Mouse (Mus musculus) stomach, embryonic 14.5 days (tissue): ENCODE measurements around the gene Cd48. TPM values are rescaled to one million over a fixed set of nuclear protein-coding genes. Genes with fewer than 3 reads are reported as not detected.
"Not testable (repeated sequence)": the region's sequence is repeated elsewhere in the genome, so short reads cannot be mapped to it uniquely, and the experiment has no call there.

Experiments used
- ATAC-seq: fragments of 200-750 bp; cut with Nextera tagmentation; 2 replicates; pipeline ENCODE4 v1.8.0; 2017; ENCODE audit warnings: low read depth, moderate TSS enrichment; ENCODE audit not compliant: insufficient number of reproducible peaks, insufficient read depth, low FRiP score
- H3K27ac ChIP-seq: fragments of 300-500 bp; sonication (generic); 2 replicates; pipeline ENCODE4 v1.5.1; 2014; ENCODE audit warnings: mild to moderate bottlenecking, low read length, moderate library complexity, mixed read lengths
- H3K27me3 ChIP-seq: fragments of 300-500 bp; sonication (generic); 2 replicates; pipeline ENCODE4 v1.6.1; 2014; ENCODE audit warnings: low read length, control low read depth, mixed read lengths; ENCODE audit not compliant: control insufficient read depth, insufficient read depth
- H3K36me3 ChIP-seq: fragments of 300-500 bp; sonication (generic); 2 replicates; pipeline ENCODE4 v1.6.1; 2014; ENCODE audit warnings: mild to moderate bottlenecking, control low read depth, low read length, moderate library complexity, mixed read lengths; ENCODE audit not compliant: control insufficient read depth, insufficient read depth
- H3K4me1 ChIP-seq: fragments of 300-500 bp; sonication (generic); 2 replicates; pipeline ENCODE4 v1.6.1; 2014; ENCODE audit warnings: low read length, control low read depth, mixed read lengths; ENCODE audit not compliant: control insufficient read depth, insufficient read depth
- H3K4me2 ChIP-seq: fragments of 300-500 bp; sonication (generic); replicated peaks from 2 replicates; pipeline ENCODE4 v1.6.1; 2014; ENCODE audit warnings: low read depth, low read length, control low read depth
- H3K4me3 ChIP-seq: fragments of 300-500 bp; sonication (generic); 2 replicates; pipeline ENCODE4 v1.5.1; 2014; ENCODE audit warnings: low read depth, low read length, control low read depth
- H3K9ac ChIP-seq: fragments of 300-500 bp; sonication (generic); replicated peaks from 2 replicates; pipeline ENCODE4 v1.6.1; 2014; ENCODE audit warnings: low read depth, mild to moderate bottlenecking, control low read depth, low read length, moderate library complexity, mixed read lengths
- H3K9me3 ChIP-seq: fragments of 300-500 bp; sonication (generic); 2 replicates; pipeline ENCODE4 v1.6.1; 2016; ENCODE audit warnings: low read depth, low read length, control low read depth; ENCODE audit not compliant: control insufficient read depth
- whole genome bisulfite sequencing: fragments of 180-500 bp; shearing (Covaris S2); extraction: QIAGEN DNeasy Blood & Tissue Kit; methylation state at CpG from one replicate; pipeline ENCODE4 v1.1.7; 2014; 5-methylcytosine and 5-hydroxymethylcytosine counted together
- polyA plus RNA-seq: library from polyadenylated mRNA; unstranded; fragments of >200 nt; fragmentation: Nextera tagmentation; extraction: Ambion mirVana; gene quantifications from 2 replicates; pipeline ENCODE4 v1.2.1, GENCODE M21; 2014

Gene Cd48
- polyA plus RNA-seq, 1 experiment from 2014 or later, result 3.2 TPM

DNA sequence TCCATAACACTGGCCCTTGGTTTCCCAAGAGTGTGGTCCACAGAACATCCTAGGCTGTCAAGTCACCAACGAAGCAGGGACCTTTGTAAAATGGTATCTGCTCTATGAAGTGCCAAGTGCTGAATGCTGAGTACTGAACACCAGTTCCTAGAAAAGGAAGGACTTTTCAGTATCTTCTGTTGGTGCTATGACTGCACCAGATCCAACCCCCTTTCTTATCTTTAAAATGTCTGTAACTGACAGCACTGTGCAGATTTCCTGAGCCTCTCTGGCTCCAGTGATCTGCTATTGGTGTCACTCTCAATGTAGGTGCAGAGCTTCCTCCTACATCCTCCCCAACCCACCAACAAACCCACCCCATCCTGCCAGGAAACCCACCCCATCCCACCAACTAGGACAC, 7.3 kb upstream of the Cd48 start:
- no peaks in the 10 kb centered on the region for H3K27me3 ChIP-seq
- H3K4me2 ChIP-seq, result no peak overlapping the region
- no peaks in the 10 kb centered on the region for H3K36me3 ChIP-seq
- H3K9ac ChIP-seq, result no peak overlapping the region
- ATAC-seq, result no peak
- H3K4me1 ChIP-seq, result no peaks in the 10 kb centered on the region
- H3K27ac ChIP-seq, result no peak overlapping the region
- no peaks in the 10 kb centered on the region for H3K9me3 ChIP-seq
- H3K4me3 ChIP-seq, result no peak overlapping the region
- 79% methylated on average over 1 of the region's 1 CpGs for WGBS

DNA sequence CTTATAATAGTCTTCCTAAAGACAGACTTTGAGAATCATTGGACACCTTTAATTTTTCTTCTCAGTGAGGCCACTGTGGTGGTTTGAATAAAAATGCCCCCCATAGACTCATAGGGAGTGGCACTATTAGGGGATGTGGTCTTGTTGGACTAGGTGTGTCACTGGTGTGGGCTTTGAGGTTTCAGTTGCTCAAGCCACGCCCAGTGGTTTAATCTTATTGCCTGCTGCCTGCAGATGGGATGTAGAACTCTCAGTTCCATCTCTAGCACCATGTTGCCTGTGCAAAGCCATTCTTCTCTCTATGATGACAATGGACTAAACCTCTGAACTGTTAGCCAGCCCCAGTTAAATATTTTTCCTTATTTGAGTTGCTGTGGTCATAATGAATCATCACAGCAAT, 4.1 kb upstream of the Cd48 start:
- Histone ChIP-seq H3K9ac (no peak overlapping the region), H3K27ac (no peak overlapping the region), H3K36me3 (no peaks in the 10 kb centered on the region), H3K4me1 (no peaks in the 10 kb centered on the region), H3K9me3 (no peaks in the 10 kb centered on the region), H3K27me3 (no peaks in the 10 kb centered on the region), H3K4me3 (no peak overlapping the region), H3K4me2 (no peak overlapping the region)
- ATAC-seq, result no peak
- 60% methylated on average over 1 of the region's 1 CpGs for WGBS

DNA sequence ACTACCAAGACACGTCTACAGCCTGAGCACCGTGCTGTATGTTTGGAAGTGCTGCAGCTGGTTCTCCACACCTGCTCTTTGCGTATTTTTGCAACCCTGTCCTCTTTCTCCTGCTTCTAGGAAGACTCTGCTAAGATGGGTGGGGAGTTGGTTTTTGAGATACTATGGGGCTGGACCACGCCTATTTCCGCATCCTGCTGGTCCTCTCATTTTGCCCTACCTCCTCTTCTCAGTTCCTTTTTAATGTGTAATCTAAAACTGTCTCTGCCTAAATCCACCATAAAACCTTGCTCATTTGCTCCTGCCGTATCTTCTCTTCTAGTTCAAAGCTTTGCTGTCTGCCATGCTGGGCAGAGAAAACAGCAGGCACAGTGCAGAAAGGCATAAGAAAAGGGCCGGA, 800 bp upstream of the Cd48 start:
- no peak overlapping the region for H3K4me2 ChIP-seq
- 81% methylated on average over 7 of the region's 7 CpGs for WGBS
- H3K27ac ChIP-seq, result no peak overlapping the region
- no peaks in the 10 kb centered on the region for H3K9me3 ChIP-seq
- H3K36me3 ChIP-seq, result no peaks in the 10 kb centered on the region
- H3K4me1 ChIP-seq, result no peaks in the 10 kb centered on the region
- H3K27me3 ChIP-seq, result no peaks in the 10 kb centered on the region
- H3K4me3 ChIP-seq, result no peak overlapping the region
- ATAC-seq, result no peak
- H3K9ac ChIP-seq, result no peak overlapping the region

DNA sequence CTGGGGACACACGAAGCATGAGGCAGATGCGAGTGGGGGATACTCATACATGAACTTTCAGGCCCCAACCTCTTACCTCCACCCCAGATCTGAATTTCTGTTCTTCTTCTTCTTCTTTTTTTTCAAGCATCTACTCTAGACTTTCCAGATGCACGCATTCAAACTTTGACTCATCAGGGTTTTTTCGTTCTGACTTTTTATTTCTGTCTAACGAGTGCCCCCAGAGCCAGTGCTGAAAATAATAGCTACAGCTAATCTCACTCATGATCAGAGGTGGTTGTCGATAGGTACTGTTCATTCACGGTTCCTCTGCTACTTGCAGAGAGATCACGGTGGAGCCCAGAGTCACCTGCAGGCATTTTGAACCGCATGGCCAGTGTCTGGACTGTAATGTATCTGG, 3.1 kb downstream of the Cd48 start:
- no peak overlapping the region for H3K4me3 ChIP-seq
- H3K4me1 ChIP-seq, result no peaks in the 10 kb centered on the region
- no peak overlapping the region for H3K4me2 ChIP-seq
- no peak overlapping the region for H3K9ac ChIP-seq
- H3K36me3 ChIP-seq, result no peaks in the 10 kb centered on the region
- no peak for ATAC-seq
- 90% methylated on average over 9 of the region's 9 CpGs for WGBS
- H3K27me3 ChIP-seq, result no peaks in the 10 kb centered on the region
- H3K9me3 ChIP-seq, result no peaks in the 10 kb centered on the region
- no peak overlapping the region for H3K27ac ChIP-seq

DNA sequence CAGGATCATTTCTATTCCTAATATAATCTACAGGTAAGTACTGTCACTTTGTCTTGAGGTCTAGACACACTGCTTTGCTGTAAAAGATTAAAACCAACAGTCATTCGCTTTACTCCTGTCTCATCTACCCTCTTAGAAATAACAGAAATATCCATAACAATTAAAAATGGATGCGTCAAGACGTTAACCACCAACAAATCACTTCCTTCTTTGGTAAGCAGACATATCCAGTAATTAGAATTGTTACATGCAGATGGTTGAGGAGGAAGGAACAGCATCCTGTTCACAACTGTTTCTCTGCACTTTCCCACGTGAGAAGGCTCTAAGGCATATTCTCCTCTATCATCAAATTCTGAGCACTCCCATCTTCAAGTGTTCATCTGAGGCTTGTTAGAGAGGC, 5.5 kb downstream of the Cd48 start:
- Histone ChIP-seq H3K4me3 (no peak overlapping the region), H3K27me3 (no peaks in the 10 kb centered on the region), H3K9ac (no peak overlapping the region), H3K9me3 (no peaks in the 10 kb centered on the region), H3K36me3 (no peaks in the 10 kb centered on the region), H3K4me2 (no peak overlapping the region), H3K27ac (no peak overlapping the region), H3K4me1 (no peaks in the 10 kb centered on the region)
- ATAC-seq, result no peak
- WGBS, result 83% methylated on average over 4 of the region's 4 CpGs

DNA sequence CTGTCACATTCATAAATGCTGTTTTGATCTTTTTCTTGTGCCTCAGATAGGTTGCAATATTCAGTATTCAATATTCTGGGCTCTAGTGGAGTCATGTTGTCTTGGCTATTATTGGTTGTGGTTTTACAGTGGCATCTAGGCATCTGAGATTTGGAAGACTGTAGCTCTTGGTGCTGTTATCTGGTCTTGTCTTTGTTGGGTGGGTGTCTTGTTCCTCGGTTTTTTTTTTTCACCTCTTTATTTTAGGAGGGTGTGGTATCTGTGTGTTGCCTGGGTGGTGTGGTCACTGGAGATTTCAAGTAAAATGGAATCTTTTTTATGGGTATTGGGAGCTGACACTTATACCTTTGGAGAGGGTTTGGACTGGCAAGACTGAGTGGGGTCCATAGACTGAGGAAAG, 12.1 kb downstream of the Cd48 start:
- WGBS, result 81% methylated on average over 1 of the region's 1 CpGs
- Histone ChIP-seq H3K27me3 (no peaks in the 10 kb centered on the region), H3K27ac (no peak overlapping the region), H3K4me2 (no peak overlapping the region), H3K9me3 (no peaks in the 10 kb centered on the region), H3K36me3 (no peaks in the 10 kb centered on the region), H3K4me1 (no peaks in the 10 kb centered on the region), H3K4me3 (no peak overlapping the region), H3K9ac (no peak overlapping the region)
- ATAC-seq, result no peak

DNA sequence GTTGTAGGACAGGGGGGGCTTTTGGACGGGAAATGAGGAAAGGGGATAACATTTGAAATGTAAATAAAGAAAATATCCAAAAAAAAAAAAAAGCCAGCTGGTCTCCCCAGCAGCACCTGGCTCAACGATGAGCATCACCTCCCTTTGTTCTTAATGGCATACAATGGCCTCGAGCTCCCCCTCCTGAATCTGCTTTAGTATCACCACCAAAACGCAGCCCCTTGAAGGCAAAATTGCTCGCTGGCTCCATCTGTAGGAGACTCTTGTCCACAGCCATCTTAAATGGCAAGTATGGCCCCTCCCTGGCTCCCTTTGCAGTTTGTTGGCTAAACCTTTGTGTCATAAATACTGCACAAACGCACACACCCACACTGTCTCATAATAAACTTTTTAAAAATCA, 17.2 kb downstream of the Cd48 start:
- H3K36me3 ChIP-seq, result no peaks in the 10 kb centered on the region
- H3K27me3 ChIP-seq, result no peaks in the 10 kb centered on the region
- H3K27ac ChIP-seq, result no peak overlapping the region
- 12% methylated on average over 6 of the region's 6 CpGs for WGBS
- no peak overlapping the region for H3K9ac ChIP-seq
- no peak for ATAC-seq
- H3K9me3 ChIP-seq, result no peaks in the 10 kb centered on the region
- no peaks in the 10 kb centered on the region for H3K4me1 ChIP-seq
- H3K4me3 ChIP-seq, result no peak overlapping the region
- no peak overlapping the region for H3K4me2 ChIP-seq

DNA sequence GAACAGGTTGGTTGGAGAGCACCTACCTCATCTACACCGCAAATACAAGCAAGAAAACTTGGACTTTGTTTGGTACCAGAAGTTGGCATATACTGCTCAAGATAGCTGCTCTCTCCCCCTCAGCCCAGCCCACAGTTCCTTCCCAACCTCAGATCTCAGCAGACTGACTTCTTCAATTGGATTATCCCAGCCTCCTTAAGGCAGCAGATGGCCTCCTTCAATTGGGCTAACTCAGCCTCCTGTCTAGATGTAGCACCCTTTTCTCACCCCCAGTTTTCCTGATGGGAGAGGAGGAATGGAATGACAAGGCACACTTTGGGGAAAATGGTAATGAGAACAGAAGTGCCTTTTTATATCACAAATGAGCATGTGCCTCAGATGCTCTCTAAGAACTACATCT, 31.9 kb downstream of the Cd48 start:
- H3K36me3 ChIP-seq, H3K4me3 ChIP-seq, H3K27ac ChIP-seq, H3K4me2 ChIP-seq, H3K4me1 ChIP-seq, H3K9ac ChIP-seq, H3K27me3 ChIP-seq, H3K9me3 ChIP-seq, ATAC-seq: not testable (repeated sequence)
- 89% methylated on average over 1 of the region's 1 CpGs for WGBS

DNA sequence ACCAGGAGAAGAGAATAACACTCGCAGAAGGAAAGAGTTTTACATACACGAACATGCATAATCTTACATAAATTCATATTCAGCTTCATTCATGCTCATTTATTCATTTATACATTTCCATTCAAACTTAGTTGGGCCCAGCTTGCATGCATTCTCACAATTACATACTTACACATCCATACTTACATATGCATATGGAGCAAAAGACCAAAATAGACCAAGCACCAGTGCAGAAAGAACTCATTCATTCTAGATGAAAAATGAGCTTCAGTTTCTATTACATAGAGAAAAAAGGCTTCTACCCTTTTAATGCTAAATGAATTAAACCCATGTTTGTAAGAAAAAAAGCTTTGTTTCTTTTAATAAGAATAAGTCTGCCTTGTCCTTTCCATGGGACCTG, 33.6 kb downstream of the Cd48 start:
- 68% methylated on average over 2 of the region's 2 CpGs for WGBS
- Histone ChIP-seq H3K4me2 (no peak overlapping the region), H3K4me1 (no peaks in the 10 kb centered on the region), H3K9me3 (no peaks in the 10 kb centered on the region), H3K27ac (no peak overlapping the region), H3K27me3 (no peaks in the 10 kb centered on the region), H3K9ac (no peak overlapping the region), H3K4me3 (no peak overlapping the region), H3K36me3 (no peaks in the 10 kb centered on the region)
- no peak for ATAC-seq
